Mouse (Mus musculus): ENCODE measurements at regions not wholly inside any gene's neighbourhood (a gene's known extent, or its start where the extent isn't known, plus 50 kb on each side); places are given as distances from the start of the nearest gene placed in this dataset.

- Histone ChIP-seq H3K27me3 (ENCODE audit: control insufficient read depth, insufficient read depth, low read length) (no peaks in the 10 kb centered on the region), H3K4me3 (ENCODE audit: extremely low read depth, insufficient read depth, insufficient read length) (no peak overlapping the region), H3K4me1 (ENCODE audit: control insufficient read depth, insufficient read depth, insufficient read length) (no peaks in the 10 kb centered on the region), H3K36me3 (ENCODE audit: control insufficient read depth, insufficient read depth, low read length) (no peaks in the 10 kb centered on the region), H3K27ac (ENCODE audit: insufficient read depth, low read length) (no peak overlapping the region)
- WGBS = 70% methylated on average over 6 of the region's 6 CpGs
- no peak for DNase-seq (ENCODE audit: low read depth in 1 of 2, low spot score in 2 of 2)
- TF ChIP-seq POLR2A (IDR thresholded peaks at IDR 0.05; ENCODE audit: low read depth, low read length) (no peak), CTCF (IDR thresholded peaks at IDR 0.05; ENCODE audit: extremely low read depth, insufficient read depth, insufficient read length, insufficient replicate concordance) (no peak)
These were observed 539.5 kb downstream of the Nfib start for GRCm38 (mm10) chr4:82166087-82166486.

- no peaks in the 10 kb centered on the region for H3K4me1 ChIP-seq (ENCODE audit: control insufficient read depth, insufficient read depth, insufficient read length)
- H3K4me3 ChIP-seq (ENCODE audit: extremely low read depth, insufficient read depth, insufficient read length) = no peak overlapping the region
- H3K27ac ChIP-seq (ENCODE audit: insufficient read depth, low read length) = no peak overlapping the region
- no peak for TF ChIP-seq CTCF (IDR thresholded peaks at IDR 0.05; ENCODE audit: extremely low read depth, insufficient read depth, insufficient read length, insufficient replicate concordance)
- no peak for TF ChIP-seq POLR2A (IDR thresholded peaks at IDR 0.05; ENCODE audit: low read depth, low read length)
- no peaks in the 10 kb centered on the region for H3K27me3 ChIP-seq (ENCODE audit: control insufficient read depth, insufficient read depth, low read length)
- DNase-seq (ENCODE audit: low read depth in 1 of 2, low spot score in 2 of 2) = no peak
- no peaks in the 10 kb centered on the region for H3K36me3 ChIP-seq (ENCODE audit: control insufficient read depth, insufficient read depth, low read length)
- WGBS = 13% methylated on average over 1 of the region's 1 CpGs
These were observed 541.5 kb downstream of the Nfib start for GRCm38 (mm10) chr4:82164058-82164457.

- Histone ChIP-seq H3K36me3 (ENCODE audit: control insufficient read depth, insufficient read depth, low read length) (no peaks in the 10 kb centered on the region), H3K27ac (ENCODE audit: insufficient read depth, low read length) (no peak overlapping the region), H3K27me3 (ENCODE audit: control insufficient read depth, insufficient read depth, low read length) (no peaks in the 10 kb centered on the region), H3K4me1 (ENCODE audit: control insufficient read depth, insufficient read depth, insufficient read length) (no peaks in the 10 kb centered on the region), H3K4me3 (ENCODE audit: extremely low read depth, insufficient read depth, insufficient read length) (no peak overlapping the region)
- whole genome bisulfite sequencing = 61% methylated on average over 2 of the region's 2 CpGs
- TF ChIP-seq POLR2A (IDR thresholded peaks at IDR 0.05; ENCODE audit: low read depth, low read length) (no peak), CTCF (IDR thresholded peaks at IDR 0.05; ENCODE audit: extremely low read depth, insufficient read depth, insufficient read length, insufficient replicate concordance) (no peak)
- DNase-seq (ENCODE audit: low read depth in 1 of 2, low spot score in 2 of 2) = no peak
These were observed 543.7 kb downstream of the Nfib start for GRCm38 (mm10) chr4:82161818-82162217.

GRCm38 (mm10) chr4:82161232-82161631, 544.3 kb downstream of the Nfib start:
- H3K4me3 ChIP-seq (ENCODE audit: extremely low read depth, insufficient read depth, insufficient read length) = no peak overlapping the region
- WGBS = 90% methylated on average over 2 of the region's 2 CpGs
- H3K36me3 ChIP-seq (ENCODE audit: control insufficient read depth, insufficient read depth, low read length) = no peaks in the 10 kb centered on the region
- no peaks in the 10 kb centered on the region for H3K4me1 ChIP-seq (ENCODE audit: control insufficient read depth, insufficient read depth, insufficient read length)
- DNase-seq (ENCODE audit: low read depth in 1 of 2, low spot score in 2 of 2) = no peak
- H3K27ac ChIP-seq (ENCODE audit: insufficient read depth, low read length) = no peak overlapping the region
- no peaks in the 10 kb centered on the region for H3K27me3 ChIP-seq (ENCODE audit: control insufficient read depth, insufficient read depth, low read length)
- no peak for TF ChIP-seq CTCF (IDR thresholded peaks at IDR 0.05; ENCODE audit: extremely low read depth, insufficient read depth, insufficient read length, insufficient replicate concordance)

- Histone ChIP-seq H3K36me3 (ENCODE audit: control insufficient read depth, insufficient read depth, low read length) (no peaks in the 10 kb centered on the region), H3K4me3 (ENCODE audit: extremely low read depth, insufficient read depth, insufficient read length) (no peak overlapping the region), H3K27ac (ENCODE audit: insufficient read depth, low read length) (no peak overlapping the region), H3K4me1 (ENCODE audit: control insufficient read depth, insufficient read depth, insufficient read length) (no peaks in the 10 kb centered on the region), H3K27me3 (ENCODE audit: control insufficient read depth, insufficient read depth, low read length) (no peaks in the 10 kb centered on the region)
- TF ChIP-seq CTCF (IDR thresholded peaks at IDR 0.05; ENCODE audit: extremely low read depth, insufficient read depth, insufficient read length, insufficient replicate concordance) = no peak
- TF ChIP-seq POLR2A (IDR thresholded peaks at IDR 0.05; ENCODE audit: low read depth, low read length) = no peak
- 65% methylated on average over 5 of the region's 5 CpGs for WGBS
- no peak for DNase-seq (ENCODE audit: low read depth in 1 of 2, low spot score in 2 of 2)
These were observed 545.3 kb downstream of the Nfib start for GRCm38 (mm10) chr4:82160233-82160632.

GRCm38 (mm10) chr4:82155642-82156320, 549.8 kb downstream of the Nfib start:
- Histone ChIP-seq H3K27me3 (ENCODE audit: control insufficient read depth, insufficient read depth, low read length) (no peaks in the 10 kb centered on the region), H3K4me3 (ENCODE audit: extremely low read depth, insufficient read depth, insufficient read length) (no peak overlapping the region), H3K36me3 (ENCODE audit: control insufficient read depth, insufficient read depth, low read length) (no peaks in the 10 kb centered on the region), H3K4me1 (ENCODE audit: control insufficient read depth, insufficient read depth, insufficient read length) (no peaks in the 10 kb centered on the region), H3K27ac (ENCODE audit: insufficient read depth, low read length) (no peak overlapping the region)
- TF ChIP-seq POLR2A (IDR thresholded peaks at IDR 0.05; ENCODE audit: low read depth, low read length) (no peak), CTCF (IDR thresholded peaks at IDR 0.05; ENCODE audit: extremely low read depth, insufficient read depth, insufficient read length, insufficient replicate concordance) (no peak)
- no peak for DNase-seq (ENCODE audit: low read depth in 1 of 2, low spot score in 2 of 2)
- WGBS = 72% methylated on average over 7 of the region's 7 CpGs

GRCm38 (mm10) chr4:82154021-82154555, 551.5 kb downstream of the Nfib start:
- DNase-seq (ENCODE audit: low read depth in 1 of 2, low spot score in 2 of 2) = no peak
- H3K4me3 ChIP-seq (ENCODE audit: extremely low read depth, insufficient read depth, insufficient read length) = no peak overlapping the region
- TF ChIP-seq POLR2A (IDR thresholded peaks at IDR 0.05; ENCODE audit: low read depth, low read length) (no peak), CTCF (IDR thresholded peaks at IDR 0.05; ENCODE audit: extremely low read depth, insufficient read depth, insufficient read length, insufficient replicate concordance) (no peak)
- no peaks in the 10 kb centered on the region for H3K4me1 ChIP-seq (ENCODE audit: control insufficient read depth, insufficient read depth, insufficient read length)
- no peaks in the 10 kb centered on the region for H3K27me3 ChIP-seq (ENCODE audit: control insufficient read depth, insufficient read depth, low read length)
- H3K36me3 ChIP-seq (ENCODE audit: control insufficient read depth, insufficient read depth, low read length) = no peaks in the 10 kb centered on the region
- H3K27ac ChIP-seq (ENCODE audit: insufficient read depth, low read length) = no peak overlapping the region
- WGBS = 82% methylated on average over 9 of the region's 9 CpGs

Data from spleen, adult 2 months (tissue).